Mouse (Mus musculus): ENCODE measurements around the gene Zfand3.

The Zfand3 gene

GRCm38 (mm10) chr17:30194629-30195445, 190.3 kb downstream of the Zfand3 start:
- DNase-seq (ENCODE audit: low read depth), result no peak

GRCm38 (mm10) chr17:30195591-30196183, 191.2 kb downstream of the Zfand3 start:
- DNase-seq (ENCODE audit: low read depth), result no peak

GRCm38 (mm10) chr17:30196401-30197279, 192.1 kb downstream of the Zfand3 start:
- peak; percentile 42 for DNase-seq (ENCODE audit: low read depth)

- DNase-seq (ENCODE audit: low read depth), result peak; percentile 52
Measured at GRCm38 (mm10) chr17:30197280-30198030, 192.9 kb downstream of the Zfand3 start.

GRCm38 (mm10) chr17:30198422-30198821, 193.9 kb downstream of the Zfand3 start:
- DNase-seq (ENCODE audit: low read depth), result no peak

GRCm38 (mm10) chr17:30199374-30200247, 195.1 kb downstream of the Zfand3 start:
- peak; percentile 55 for DNase-seq (ENCODE audit: low read depth)

- DNase-seq (ENCODE audit: low read depth), result no peak
Measured at GRCm38 (mm10) chr17:30200283-30200682, 195.8 kb downstream of the Zfand3 start.

- no peak for DNase-seq (ENCODE audit: low read depth)
Measured at GRCm38 (mm10) chr17:30205062-30205825, 200.7 kb downstream of the Zfand3 start.

GRCm38 (mm10) chr17:30210262-30210661, 205.7 kb downstream of the Zfand3 start:
- no peak for DNase-seq (ENCODE audit: low read depth)

GRCm38 (mm10) chr17:30210936-30211335, 206.4 kb downstream of the Zfand3 start:
- DNase-seq (ENCODE audit: low read depth), result no peak

- DNase-seq (ENCODE audit: low read depth), result no peak
Measured at GRCm38 (mm10) chr17:30212647-30213046, 208.1 kb downstream of the Zfand3 start.

GRCm38 (mm10) chr17:30213371-30213770, 208.8 kb downstream of the Zfand3 start:
- DNase-seq (ENCODE audit: low read depth), result no peak

- DNase-seq (ENCODE audit: low read depth), result peak; percentile 50
Measured at GRCm38 (mm10) chr17:30214393-30214792, 209.9 kb downstream of the Zfand3 start.

GRCm38 (mm10) chr17:30215741-30216140, 211.2 kb downstream of the Zfand3 start:
- DNase-seq (ENCODE audit: low read depth), result no peak

GRCm38 (mm10) chr17:30221677-30222076, 217.1 kb downstream of the Zfand3 start:
- DNase-seq (ENCODE audit: low read depth), result no peak

GRCm38 (mm10) chr17:30222361-30222760, 217.8 kb downstream of the Zfand3 start:
- no peak for DNase-seq (ENCODE audit: low read depth)

- no peak for DNase-seq (ENCODE audit: low read depth)
Measured at GRCm38 (mm10) chr17:30222837-30223236, 218.3 kb downstream of the Zfand3 start.

- DNase-seq (ENCODE audit: low read depth), result no peak
Measured at GRCm38 (mm10) chr17:30225030-30225740, 220.7 kb downstream of the Zfand3 start.

Measured in induced T-regulatory cell, adult 2 months (primary cell).